Mouse (Mus musculus): ENCODE results near the gene Pomt1. TPM values are rescaled to one million over a fixed set of nuclear protein-coding genes. Genes with fewer than 3 reads are reported as not detected.

Gene Pomt1
- polyA plus RNA-seq, 1 experiment = 14.7 TPM

DNA sequence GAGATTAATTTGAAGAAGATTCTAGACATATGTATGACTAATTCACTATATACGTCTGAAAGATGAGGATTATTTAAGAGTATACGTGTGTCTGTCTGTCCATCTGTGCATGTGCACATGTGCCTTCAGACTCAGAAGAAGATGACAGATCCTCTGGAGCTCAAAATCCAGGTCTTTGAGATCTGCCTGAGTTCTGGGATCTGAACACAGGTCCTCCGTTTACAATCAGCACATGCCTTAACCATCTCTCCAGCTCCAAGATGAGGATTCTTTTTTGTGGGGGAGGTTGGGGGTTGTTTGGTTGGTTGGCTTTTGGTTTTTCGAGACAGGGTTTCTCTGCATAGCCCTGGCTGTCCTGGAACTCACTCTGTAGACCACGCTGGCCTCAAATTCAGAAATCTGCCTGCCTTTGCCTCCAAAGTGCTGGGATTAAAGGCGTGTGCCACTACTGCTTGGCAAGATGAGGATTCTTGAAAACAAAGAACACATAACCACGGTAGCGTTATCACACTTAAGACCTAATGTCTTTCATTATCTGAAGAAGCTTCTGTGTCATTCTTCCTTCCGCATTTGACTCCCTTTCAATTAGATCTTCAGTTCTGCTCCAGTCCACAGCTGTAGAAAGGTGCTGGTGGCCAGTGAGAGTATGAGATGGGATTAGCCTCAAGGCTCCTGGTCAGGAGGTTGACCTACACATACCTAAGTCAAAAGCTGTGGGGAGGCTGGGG lies 2.5 kb downstream of the Pomt1 start:
- no peak overlapping the region for H3ac ChIP-seq (ENCODE audit: control insufficient read depth, insufficient read length)
- no peak for TF ChIP-seq TCF3 (IDR thresholded peaks at IDR 0.05; ENCODE audit: insufficient read length, low read depth)
- TF ChIP-seq MYOD1 (IDR thresholded peaks at IDR 0.05; ENCODE audit: control insufficient read depth in 1 of 3, insufficient read length in 2 of 3, low read depth in 2 of 3) = no peak
- no peak for TF ChIP-seq REST (IDR thresholded peaks at IDR 0.05; ENCODE audit: insufficient read depth, insufficient read length)
- H3K4me3 ChIP-seq = no peak overlapping the region
- no peaks in the 10 kb centered on the region for H3K79me2 ChIP-seq (ENCODE audit: control insufficient read depth, insufficient read depth)
- H3K4me2 ChIP-seq (ENCODE audit: low read depth) = no peak overlapping the region
- H3K27me3 ChIP-seq (ENCODE audit: control insufficient read depth, insufficient read depth, insufficient read length) = no peaks in the 10 kb centered on the region
- no peaks in the 10 kb centered on the region for H3K36me3 ChIP-seq (ENCODE audit: control insufficient read depth, insufficient read depth)

DNA sequence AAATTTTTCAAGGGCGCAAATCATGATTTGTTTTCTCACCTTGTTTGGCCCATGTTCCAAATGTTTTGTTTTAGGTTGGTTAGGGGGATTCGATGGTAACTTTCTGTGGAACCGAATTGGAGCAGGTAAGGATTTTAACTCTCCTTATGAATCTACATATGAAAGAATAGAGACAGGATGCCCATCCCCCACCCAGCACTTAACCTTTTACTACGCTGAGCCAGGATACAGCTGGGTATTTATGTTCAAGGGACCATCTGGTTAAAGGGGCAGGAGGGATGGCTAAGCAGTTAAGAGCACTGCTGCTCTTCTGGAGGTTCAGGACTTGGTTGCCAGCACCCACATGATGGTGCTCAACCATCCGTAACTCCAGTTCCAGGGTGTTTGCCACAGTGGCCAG lies 4.2 kb downstream of the Pomt1 start:
- no peak overlapping the region for H3K4me2 ChIP-seq (ENCODE audit: low read depth)
- H3K79me2 ChIP-seq (ENCODE audit: control insufficient read depth, insufficient read depth) = no peaks in the 10 kb centered on the region
- no peak overlapping the region for H3ac ChIP-seq (ENCODE audit: control insufficient read depth, insufficient read length)
- H3K4me3 ChIP-seq = no peak overlapping the region
- H3K36me3 ChIP-seq (ENCODE audit: control insufficient read depth, insufficient read depth) = no peaks in the 10 kb centered on the region
- no peak for TF ChIP-seq POLR2A (IDR thresholded peaks at IDR 0.05; ENCODE audit: insufficient read length, low read depth)
- no peak for TF ChIP-seq MYOG (IDR thresholded peaks at IDR 0.05; ENCODE audit: control insufficient read depth in 1 of 3, insufficient read depth in 1 of 3, insufficient read length in 2 of 3, low read depth in 2 of 3)
- no peak for TF ChIP-seq USF1 (IDR thresholded peaks at IDR 0.05; ENCODE audit: low read depth)
- no peak for TF ChIP-seq MYOD1 (IDR thresholded peaks at IDR 0.05; ENCODE audit: control insufficient read depth in 1 of 3, insufficient read length in 2 of 3, low read depth in 2 of 3)
- no peak for TF ChIP-seq TCF12 (IDR thresholded peaks at IDR 0.05; ENCODE audit: insufficient read depth, poor library complexity, severe bottlenecking)
- TF ChIP-seq E2F4 (IDR thresholded peaks at IDR 0.05; ENCODE audit: insufficient read depth) = no peak
- no peak for TF ChIP-seq TCF3 (IDR thresholded peaks at IDR 0.05; ENCODE audit: insufficient read length, low read depth)
- no peak for TF ChIP-seq POLR2AphosphoS2 (IDR thresholded peaks at IDR 0.05; ENCODE audit: insufficient read length, low read depth)
- TF ChIP-seq CEBPB (IDR thresholded peaks at IDR 0.05; ENCODE audit: insufficient read depth, poor library complexity, severe bottlenecking) = no peak
- TF ChIP-seq SRF (IDR thresholded peaks at IDR 0.05; ENCODE audit: control insufficient read depth, insufficient read length, low read depth) = no peak
- no peak for TF ChIP-seq MAX (IDR thresholded peaks at IDR 0.05; ENCODE audit: low read depth)
- TF ChIP-seq REST (IDR thresholded peaks at IDR 0.05; ENCODE audit: insufficient read depth, insufficient read length) = no peak
- H3K27me3 ChIP-seq (ENCODE audit: control insufficient read depth, insufficient read depth, insufficient read length) = no peaks in the 10 kb centered on the region

GRCm38 (mm10) chr2:32242986-32243385 lies 6.6 kb downstream of the Pomt1 start:
- Histone ChIP-seq H3K4me3 (no peak overlapping the region), H3K36me3 (ENCODE audit: control insufficient read depth, insufficient read depth) (peaks cover 14% of the 10 kb centered on the region)
- TF ChIP-seq REST (IDR thresholded peaks at IDR 0.05; ENCODE audit: insufficient read depth, insufficient read length) (no peak), POLR2A (IDR thresholded peaks at IDR 0.05; ENCODE audit: insufficient read length, low read depth) (no peak), MYOG (IDR thresholded peaks at IDR 0.05; ENCODE audit: control insufficient read depth in 1 of 3, insufficient read depth in 1 of 3, insufficient read length in 2 of 3, low read depth in 2 of 3) (no peak), MYOD1 (IDR thresholded peaks at IDR 0.05; ENCODE audit: control insufficient read depth in 1 of 3, insufficient read length in 2 of 3, low read depth in 2 of 3) (no peak), E2F4 (IDR thresholded peaks at IDR 0.05; ENCODE audit: insufficient read depth) (no peak), USF1 (IDR thresholded peaks at IDR 0.05; ENCODE audit: low read depth) (no peak)

DNA sequence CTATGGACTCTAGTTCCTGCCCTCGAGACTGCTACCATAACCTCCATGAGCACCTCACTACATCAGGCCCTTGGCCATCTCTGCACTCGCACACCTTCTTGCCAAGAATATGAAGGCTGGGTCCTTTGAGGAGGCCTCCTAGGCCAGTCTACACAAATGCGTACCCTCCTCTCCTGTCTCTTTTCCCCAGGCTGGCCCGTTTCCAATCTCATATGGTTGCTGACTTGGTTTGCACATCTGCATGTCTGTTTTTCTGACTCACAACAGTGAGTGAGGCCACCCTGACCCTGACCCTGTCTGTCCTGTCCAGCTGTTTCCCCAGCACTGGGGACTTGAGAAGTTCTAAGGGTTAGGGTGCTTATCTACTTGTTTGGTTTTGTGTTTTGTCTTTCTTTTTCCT lies 10.4 kb downstream of the Pomt1 start:
- TF ChIP-seq E2F4 (IDR thresholded peaks at IDR 0.05; ENCODE audit: insufficient read depth) = no peak
- TF ChIP-seq USF1 (IDR thresholded peaks at IDR 0.05; ENCODE audit: low read depth) = no peak
- no peak for TF ChIP-seq MYOG (IDR thresholded peaks at IDR 0.05; ENCODE audit: control insufficient read depth in 1 of 3, insufficient read depth in 1 of 3, insufficient read length in 2 of 3, low read depth in 2 of 3)
- no peak for TF ChIP-seq TCF12 (IDR thresholded peaks at IDR 0.05; ENCODE audit: insufficient read depth, poor library complexity, severe bottlenecking)
- no peak for TF ChIP-seq POLR2A (IDR thresholded peaks at IDR 0.05; ENCODE audit: insufficient read length, low read depth)
- no peak for TF ChIP-seq SRF (IDR thresholded peaks at IDR 0.05; ENCODE audit: control insufficient read depth, insufficient read length, low read depth)
- TF ChIP-seq TCF3 (IDR thresholded peaks at IDR 0.05; ENCODE audit: insufficient read length, low read depth) = no peak
- TF ChIP-seq POLR2AphosphoS2 (IDR thresholded peaks at IDR 0.05; ENCODE audit: insufficient read length, low read depth) = no peak
- no peak for TF ChIP-seq MYOD1 (IDR thresholded peaks at IDR 0.05; ENCODE audit: control insufficient read depth in 1 of 3, insufficient read length in 2 of 3, low read depth in 2 of 3)
- TF ChIP-seq CEBPB (IDR thresholded peaks at IDR 0.05; ENCODE audit: insufficient read depth, poor library complexity, severe bottlenecking) = no peak
- Histone ChIP-seq H3K79me2 (ENCODE audit: control insufficient read depth, insufficient read depth) (no peaks in the 10 kb centered on the region), H3K4me2 (ENCODE audit: low read depth) (no peak overlapping the region), H3ac (ENCODE audit: control insufficient read depth, insufficient read length) (no peak overlapping the region), H3K36me3 (ENCODE audit: control insufficient read depth, insufficient read depth) (peaks cover 14% of the 10 kb centered on the region), H3K27me3 (ENCODE audit: control insufficient read depth, insufficient read depth, insufficient read length) (no peaks in the 10 kb centered on the region), H3K4me3 (no peak overlapping the region)

More at GRCm38 (mm10) chr2:32242986-32243385, 6.6 kb downstream of the Pomt1 start:
- H3ac ChIP-seq (ENCODE audit: control insufficient read depth, insufficient read length) = no peak overlapping the region
- no peaks in the 10 kb centered on the region for H3K79me2 ChIP-seq (ENCODE audit: control insufficient read depth, insufficient read depth)
- no peak overlapping the region for H3K4me2 ChIP-seq (ENCODE audit: low read depth)
- H3K27me3 ChIP-seq (ENCODE audit: control insufficient read depth, insufficient read depth, insufficient read length) = no peaks in the 10 kb centered on the region

All from myocyte (in vitro differentiated cells).